Mouse (Mus musculus) hindbrain, embryonic 12.5 days (tissue): ENCODE results near the gene Ldhc. TPM values are rescaled to one million over a fixed set of nuclear protein-coding genes. Genes with fewer than 3 reads are reported as not detected.
"Not testable (repeated sequence)": the region's sequence is repeated elsewhere in the genome, so short reads cannot be mapped to it uniquely, and the experiment has no call there.

ENCODE experiments used
- ATAC-seq: fragments of 200-750 bp; cut with Nextera tagmentation; 2 replicates; pipeline ENCODE4 v1.8.0; 2017; ENCODE audit warnings: moderate TSS enrichment; ENCODE audit not compliant: low FRiP score
- H3K27ac ChIP-seq: fragments of 300-500 bp; sonication (generic); 2 replicates; pipeline ENCODE4 v1.5.1; 2016; ENCODE audit warnings: mild to moderate bottlenecking
- H3K27me3 ChIP-seq: fragments of 300-500 bp; sonication (generic); 2 replicates; pipeline ENCODE4 v1.6.1; 2016; ENCODE audit warnings: mild to moderate bottlenecking
- H3K36me3 ChIP-seq: fragments of 300-500 bp; sonication (generic); 2 replicates; pipeline ENCODE4 v1.6.1; 2016; ENCODE audit warnings: mild to moderate bottlenecking
- H3K4me1 ChIP-seq: fragments of 300-500 bp; sonication (generic); 2 replicates; pipeline ENCODE4 v1.6.1; 2016
- H3K4me2 ChIP-seq: fragments of 300-500 bp; sonication (generic); replicated peaks from 2 replicates; pipeline ENCODE4 v1.6.1; 2016; ENCODE audit warnings: mild to moderate bottlenecking
- H3K4me3 ChIP-seq: fragments of 300-500 bp; sonication (generic); 2 replicates; pipeline ENCODE4 v1.5.1; 2016; ENCODE audit warnings: mild to moderate bottlenecking
- H3K9ac ChIP-seq: fragments of 300-500 bp; sonication (generic); 2 replicates; pipeline ENCODE4 v1.6.1; 2016; ENCODE audit warnings: mild to moderate bottlenecking, moderate library complexity
- H3K9me3 ChIP-seq: fragments of 300-500 bp; sonication (generic); replicated peaks from 2 replicates; pipeline ENCODE4 v1.6.1; 2016; ENCODE audit warnings: mild to moderate bottlenecking
- WGBS: fragments of 180-500 bp; shearing (Covaris S2); methylation state at CpG from one replicate; pipeline ENCODE4 v1.1.7; 2016; 5-methylcytosine and 5-hydroxymethylcytosine counted together
- polyA plus RNA-seq: library from polyadenylated mRNA; unstranded; fragments of >200 nt; fragmentation: Nextera tagmentation; extraction: Ambion mirVana; gene quantifications from 2 replicates; pipeline ENCODE4 v1.2.1, GENCODE M21; 2016

The Ldhc gene
- polyA plus RNA-seq, 1 experiment from 2014 or later = not detected

DNA sequence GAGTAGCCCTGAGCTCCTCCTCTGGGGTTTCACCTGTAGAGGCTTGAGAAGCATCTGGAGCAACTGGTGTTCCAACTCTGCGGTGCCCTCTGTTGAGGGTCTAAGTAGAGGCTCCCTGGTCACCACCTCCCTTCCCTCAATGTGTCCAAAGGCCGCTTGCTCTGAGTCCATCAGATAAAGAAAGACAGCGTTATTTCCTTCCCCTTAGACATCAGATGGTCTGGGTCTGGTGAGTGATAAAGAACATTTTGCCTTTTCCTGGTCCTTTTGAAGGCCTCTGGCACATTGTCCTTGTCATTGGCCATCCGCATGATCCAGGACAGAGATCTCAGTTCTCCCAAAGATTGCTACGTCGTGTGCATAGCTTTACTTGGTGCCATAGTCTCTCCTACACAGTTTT is 16.3 kb downstream of the Ldhc start:
- H3K36me3 ChIP-seq = 0 out of 2 replicates have a peak, but pooled peaks cover 4% of the 10 kb centered on the region
- H3K27me3 ChIP-seq = no peaks in the 10 kb centered on the region
- ATAC-seq = no peak
- no peak overlapping the region for H3K4me3 ChIP-seq
- no peaks in the 10 kb centered on the region for H3K9me3 ChIP-seq
- H3K4me2 ChIP-seq = no peak overlapping the region
- H3K27ac ChIP-seq = no peak overlapping the region
- WGBS = 80% methylated on average over 6 of the region's 6 CpGs
- H3K9ac ChIP-seq = no peak overlapping the region
- H3K4me1 ChIP-seq = no peaks in the 10 kb centered on the region

DNA sequence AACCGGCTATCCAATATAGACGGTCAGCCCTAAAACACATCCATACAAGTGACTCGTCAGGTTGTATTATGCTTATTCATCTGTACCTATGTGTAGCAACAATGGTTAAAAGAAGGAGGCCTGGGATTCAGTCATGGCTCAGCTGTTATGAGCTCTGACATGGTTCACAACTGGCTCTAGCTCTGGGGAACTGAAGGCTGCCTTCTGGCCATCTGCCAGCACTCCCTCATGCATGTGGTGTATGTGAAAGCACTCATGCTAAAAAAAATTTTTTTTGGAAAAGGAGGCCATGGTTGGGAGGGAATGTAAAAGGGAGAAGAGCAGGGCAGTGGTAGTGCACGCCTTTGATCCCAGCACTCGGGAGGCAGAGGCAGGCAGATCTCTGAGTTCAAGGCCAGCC is 18.8 kb downstream of the Ldhc start:
- Histone ChIP-seq H3K4me2 (no peak overlapping the region), H3K9me3 (no peaks in the 10 kb centered on the region), H3K4me3 (no peak overlapping the region), H3K36me3 (peaks cover 5% of the 10 kb centered on the region; the same call in 1 of the 2 replicates), H3K27me3 (no peaks in the 10 kb centered on the region), H3K9ac (no peak overlapping the region), H3K27ac (no peak overlapping the region), H3K4me1 (no peaks in the 10 kb centered on the region)
- 95% methylated on average over 5 of the region's 5 CpGs for WGBS
- no peak for ATAC-seq

DNA sequence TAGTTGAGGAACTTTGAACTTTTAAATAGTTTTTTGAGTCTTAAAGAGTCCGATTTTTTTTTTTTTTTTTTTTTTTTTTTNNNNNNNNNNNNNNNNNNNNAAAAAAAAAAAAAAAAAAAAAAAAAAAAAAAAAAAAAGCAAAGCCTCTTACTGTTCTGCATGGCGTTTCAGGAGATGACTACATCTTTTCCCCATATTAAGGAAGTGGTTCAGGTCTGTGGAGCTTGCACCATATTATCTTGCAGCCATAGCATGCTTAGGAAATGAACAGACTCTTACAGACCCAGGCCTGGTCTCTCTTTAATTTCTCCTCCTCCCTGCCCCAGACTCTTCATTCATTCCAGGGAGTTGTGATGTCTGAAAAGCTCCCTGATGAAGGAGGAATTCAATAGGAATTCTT is 20.0 kb downstream of the Ldhc start:
- Histone ChIP-seq H3K9ac (no peak overlapping the region), H3K27me3 (no peaks in the 10 kb centered on the region), H3K36me3 (peaks cover 17% of the 10 kb centered on the region), H3K4me2 (no peak overlapping the region), H3K9me3 (no peaks in the 10 kb centered on the region), H3K27ac (no peak overlapping the region), H3K4me3 (no peak overlapping the region), H3K4me1 (no peaks in the 10 kb centered on the region)
- 73% methylated on average over 2 of the region's 2 CpGs for WGBS
- no peak for ATAC-seq

- not testable (repeated sequence) for H3K4me1 ChIP-seq, H3K4me2 ChIP-seq, H3K9ac ChIP-seq, H3K4me3 ChIP-seq, H3K27ac ChIP-seq, H3K27me3 ChIP-seq, ATAC-seq, H3K9me3 ChIP-seq
- WGBS = 85% methylated on average over 8 of the region's 8 CpGs
- peaks cover 26% of the 10 kb centered on the region for H3K36me3 ChIP-seq
These were observed 20.9 kb downstream of the Ldhc start for GRCm38 (mm10) chr7:46881941-46882340.

DNA sequence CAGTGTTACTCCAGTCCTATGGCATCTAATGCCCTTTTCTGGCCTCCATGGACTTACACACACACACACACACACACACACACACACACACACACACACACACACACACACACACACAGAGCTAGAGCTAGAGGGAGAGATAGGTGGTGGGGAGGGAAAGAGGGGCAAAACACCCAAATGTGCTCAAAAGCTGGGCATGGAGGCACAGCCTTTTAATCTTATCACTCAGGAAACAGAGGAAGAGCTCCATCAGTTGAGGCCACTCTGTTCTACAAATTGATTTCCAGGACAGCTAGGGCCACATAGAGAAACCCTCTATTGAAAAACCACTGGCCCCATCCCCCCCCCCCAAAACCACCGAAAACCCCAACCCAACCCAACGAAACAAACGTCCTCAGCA is 22.3 kb downstream of the Ldhc start:
- Histone ChIP-seq H3K4me1 (no peaks in the 10 kb centered on the region), H3K4me2 (no peak overlapping the region), H3K9me3 (no peaks in the 10 kb centered on the region), H3K4me3 (no peak overlapping the region), H3K27me3 (no peaks in the 10 kb centered on the region), H3K9ac (no peak overlapping the region), H3K36me3 (peaks cover 37% of the 10 kb centered on the region), H3K27ac (no peak overlapping the region)
- 89% methylated on average over 3 of the region's 3 CpGs for WGBS
- ATAC-seq = no peak

DNA sequence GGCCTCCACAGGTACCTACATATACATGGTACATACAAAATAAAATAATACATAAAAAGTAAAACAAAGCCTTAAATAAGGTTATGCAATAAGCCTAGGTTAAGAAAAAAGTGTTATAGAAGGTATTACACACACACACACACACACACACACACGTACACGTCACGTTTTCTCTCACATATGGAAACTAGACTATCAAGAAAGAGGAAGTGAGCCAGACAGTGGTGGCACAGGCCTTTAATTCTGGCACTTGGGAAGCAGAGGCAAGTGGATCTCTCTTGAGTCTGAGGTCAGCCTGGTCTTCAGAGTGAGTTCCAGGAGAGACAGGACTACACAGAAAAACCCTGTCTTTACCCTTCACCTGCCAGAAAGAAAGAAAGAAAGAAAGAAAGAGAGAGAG is 34.5 kb downstream of the Ldhc start:
- Histone ChIP-seq H3K27me3 (no peaks in the 10 kb centered on the region), H3K4me1 (no peaks in the 10 kb centered on the region), H3K27ac (no peak overlapping the region), H3K4me2 (no peak overlapping the region), H3K9me3 (no peaks in the 10 kb centered on the region), H3K36me3 (peaks cover 76% of the 10 kb centered on the region), H3K9ac (no peak overlapping the region), H3K4me3 (no peak overlapping the region)
- ATAC-seq = no peak
- WGBS = 94% methylated on average over 3 of the region's 3 CpGs

DNA sequence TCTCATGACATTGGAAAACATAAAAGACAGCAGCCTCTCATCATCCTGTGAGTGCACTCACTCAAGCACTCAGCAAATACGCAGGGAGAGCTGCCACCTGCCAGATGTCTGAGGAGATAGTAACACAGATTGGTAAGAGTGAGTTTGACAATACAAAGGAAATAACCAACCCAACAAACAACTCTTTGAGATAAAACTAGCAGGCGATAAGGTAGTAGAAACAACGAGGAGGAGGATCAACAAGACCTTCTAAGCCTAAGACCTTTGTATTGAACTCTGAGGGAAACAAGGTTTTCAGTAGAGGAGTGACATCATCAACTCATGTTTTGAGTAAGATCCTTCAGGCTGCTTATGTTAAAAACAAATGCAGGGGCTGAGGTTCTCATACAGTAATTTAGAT is 38.3 kb downstream of the Ldhc start:
- H3K4me2 ChIP-seq = no peak overlapping the region

GRCm38 (mm10) chr7:46911250-46911649 is 50.2 kb downstream of the Ldhc start:
- no peak for ATAC-seq
- H3K9ac ChIP-seq = no peak overlapping the region
- H3K4me1 ChIP-seq = peaks cover under 1% of the 10 kb centered on the region; the same call in 1 of the 2 replicates
- H3K36me3 ChIP-seq = peaks cover 69% of the 10 kb centered on the region
- no peaks in the 10 kb centered on the region for H3K9me3 ChIP-seq
- no peak overlapping the region for H3K4me3 ChIP-seq
- no peaks in the 10 kb centered on the region for H3K27me3 ChIP-seq
- H3K27ac ChIP-seq = no peak overlapping the region
- H3K4me2 ChIP-seq = no peak overlapping the region
- 95% methylated on average over 3 of the region's 3 CpGs for WGBS

More for the DNA sequence above, 38.3 kb downstream of the Ldhc start:
- 88% methylated on average over 3 of the region's 3 CpGs for WGBS
- H3K27ac ChIP-seq = no peak overlapping the region
- no peak overlapping the region for H3K4me3 ChIP-seq
- H3K4me1 ChIP-seq = no peaks in the 10 kb centered on the region
- H3K9ac ChIP-seq = no peak overlapping the region
- no peaks in the 10 kb centered on the region for H3K27me3 ChIP-seq
- no peak for ATAC-seq
- no peaks in the 10 kb centered on the region for H3K9me3 ChIP-seq
- peaks cover 68% of the 10 kb centered on the region for H3K36me3 ChIP-seq

GRCm38 (mm10) chr7:46916376-46916775 is 55.4 kb downstream of the Ldhc start:
- Histone ChIP-seq H3K4me2 (no peak overlapping the region), H3K9ac (no peak overlapping the region), H3K27ac (no peak overlapping the region), H3K27me3 (no peaks in the 10 kb centered on the region), H3K4me1 (peaks cover 26% of the 10 kb centered on the region), H3K9me3 (no peaks in the 10 kb centered on the region), H3K4me3 (no peak overlapping the region), H3K36me3 (peaks cover 23% of the 10 kb centered on the region)
- 90% methylated on average over 3 of the region's 3 CpGs for WGBS
- no peak for ATAC-seq

- H3K27me3 ChIP-seq = no peaks in the 10 kb centered on the region
- no peak overlapping the region for H3K27ac ChIP-seq
- H3K36me3 ChIP-seq = peaks cover 4% of the 10 kb centered on the region
- peak overlapping the region; percentile 91 for H3K4me3 ChIP-seq
- peak overlapping the region; percentile 97 for H3K9ac ChIP-seq
- ATAC-seq = no peak
- peaks cover 26% of the 10 kb centered on the region for H3K4me1 ChIP-seq
- peak overlapping the region; percentile 70 for H3K4me2 ChIP-seq
- WGBS = 19% methylated on average over 13 of the region's 13 CpGs
- no peaks in the 10 kb centered on the region for H3K9me3 ChIP-seq
These were observed 57.8 kb downstream of the Ldhc start for GRCm38 (mm10) chr7:46918678-46919371.

- under 1% methylated on average over 75 of the region's 75 CpGs for WGBS
These were observed 58.7 kb downstream of the Ldhc start, which contains the start of gene Tsg101 for GRCm38 (mm10) chr7:46919551-46920176. Tsg101 (minus strand) TSS chr7:46919969.

DNA sequence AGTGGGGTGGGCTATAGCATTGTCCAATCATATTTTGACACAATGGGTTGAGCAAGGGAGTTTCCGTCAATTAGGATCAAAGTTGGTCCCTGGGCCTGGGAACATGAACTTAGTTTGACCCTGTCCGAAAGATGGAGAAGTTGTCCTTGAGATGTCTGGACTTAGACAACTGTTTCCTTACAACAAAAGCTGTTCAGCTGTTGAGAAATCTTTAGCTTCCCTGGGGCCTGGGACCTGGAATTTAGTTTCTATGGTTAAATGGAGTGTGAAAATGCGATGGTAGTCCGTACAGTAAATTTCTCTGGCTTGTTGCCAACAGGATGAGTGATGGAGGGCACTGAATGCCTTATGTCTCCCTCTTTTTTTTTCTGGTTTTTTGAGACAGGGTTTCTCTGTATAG is 61.1 kb downstream of the Ldhc start:
- no peak overlapping the region for H3K27ac ChIP-seq
- WGBS = 77% methylated on average over 4 of the region's 4 CpGs
- H3K4me2 ChIP-seq = no peak overlapping the region
- H3K9ac ChIP-seq = no peak overlapping the region
- H3K36me3 ChIP-seq = peaks cover 3% of the 10 kb centered on the region; the same call in 1 of the 2 replicates
- H3K4me3 ChIP-seq = no peak overlapping the region
- ATAC-seq = no peak
- no peaks in the 10 kb centered on the region for H3K27me3 ChIP-seq
- H3K9me3 ChIP-seq = no peaks in the 10 kb centered on the region
- H3K4me1 ChIP-seq = peaks cover 19% of the 10 kb centered on the region

More at GRCm38 (mm10) chr7:46919551-46920176, 58.7 kb downstream of the Ldhc start, which contains the start of gene Tsg101:
- H3K27me3 ChIP-seq = no peaks in the 10 kb centered on the region
- peaks cover 26% of the 10 kb centered on the region for H3K4me1 ChIP-seq
- H3K4me3 ChIP-seq = peak within 1 kb of the TSS; percentile 91
- peak within 1 kb of the TSS; percentile 70 for H3K4me2 ChIP-seq
- H3K36me3 ChIP-seq = peaks cover 4% of the 10 kb centered on the region
- peak; percentile 95 for ATAC-seq
- H3K9ac ChIP-seq = peak within 1 kb of the TSS; percentile 97
- no peaks in the 10 kb centered on the region for H3K9me3 ChIP-seq
- H3K27ac ChIP-seq = peak within 1 kb of the TSS; percentile 97
